Mouse (Mus musculus): ENCODE measurements around the gene Orc1. TPM values are rescaled to one million over a fixed set of nuclear protein-coding genes. Genes with fewer than 3 reads are reported as not detected.

Gene Orc1
- not detected for total RNA-seq (2021)

- intact Hi-C loops (cut with DNase I): loop anchor here (2.0 to 5.0 kb wide), 3 partner anchors 40 to 242 kb away; partner anchors contain the start of gene Cc2d1b
- DNase-seq (ENCODE audit: low spot score in 2 of 2): peak; percentile 95 to 97
Measured at GRCm38 (mm10) chr4:108578840-108579742, at the start of gene Orc1, which contains the start of gene Prpf38a. Gene Orc1 (plus strand): TSS chr4:108579423. Gene Prpf38a (minus strand): TSS chr4:108579336.

GRCm38 (mm10) chr4:108539701-108540100 is 39.5 kb upstream of the Orc1 start:
- no peak for DNase-seq (ENCODE audit: low spot score in 2 of 2)
- intact Hi-C loops (cut with DNase I): no loop called here

GRCm38 (mm10) chr4:108565026-108565425 is 14.2 kb upstream of the Orc1 start:
- intact Hi-C loops (cut with DNase I): no loop called here
- DNase-seq (ENCODE audit: low spot score in 2 of 2): no peak

- no peak for DNase-seq (ENCODE audit: low spot score in 2 of 2)
- intact Hi-C loops (cut with DNase I): no loop called here
Measured at GRCm38 (mm10) chr4:108572644-108573043, 6.6 kb upstream of the Orc1 start.

- DNase-seq (ENCODE audit: low spot score in 2 of 2): no peak
- intact Hi-C loops (cut with DNase I): loop anchor here (2.0 to 5.0 kb wide), 3 partner anchors 39 to 243 kb away; partner anchors contain the start of gene Cc2d1b
Measured at GRCm38 (mm10) chr4:108579743-108580411, 654 bp downstream of the Orc1 start.

GRCm38 (mm10) chr4:108593376-108593775 is 14.2 kb downstream of the Orc1 start:
- intact Hi-C loops (cut with DNase I): no loop called here
- no peak for DNase-seq (ENCODE audit: low spot score in 2 of 2)

GRCm38 (mm10) chr4:108595785-108596184 is 16.6 kb downstream of the Orc1 start:
- intact Hi-C loops (cut with DNase I): no loop called here

GRCm38 (mm10) chr4:108598306-108598705 is 19.1 kb downstream of the Orc1 start:
- intact Hi-C loops (cut with DNase I): no loop called here
- DNase-seq (ENCODE audit: low spot score in 2 of 2): no peak

More at GRCm38 (mm10) chr4:108595785-108596184, 16.6 kb downstream of the Orc1 start:
- DNase-seq (ENCODE audit: low spot score in 2 of 2): no peak

- intact Hi-C loops (cut with DNase I): no loop called here
- DNase-seq (ENCODE audit: low spot score in 2 of 2): no peak
Measured at GRCm38 (mm10) chr4:108601870-108602269, 22.6 kb downstream of the Orc1 start.

- intact Hi-C loops (cut with DNase I): no loop called here
- no peak for DNase-seq (ENCODE audit: low spot score in 2 of 2)
Measured at GRCm38 (mm10) chr4:108608651-108609050, 29.4 kb downstream of the Orc1 start.

GRCm38 (mm10) chr4:108610935-108611334 is 31.7 kb downstream of the Orc1 start:
- DNase-seq (ENCODE audit: low spot score in 2 of 2): no peak
- intact Hi-C loops (cut with DNase I): no loop called here

- intact Hi-C loops (cut with DNase I): loop anchor here (2.0 kb wide), 1 partner anchor 40 kb away; the partner anchor contains the start of genes Orc1 and Prpf38a
Measured at GRCm38 (mm10) chr4:108618586-108618985, 39.4 kb downstream of the Orc1 start.

GRCm38 (mm10) chr4:108619165-108619564 is 39.9 kb downstream of the Orc1 start:
- intact Hi-C loops (cut with DNase I): loop anchor here (2.0 kb wide), 1 partner anchor 40 kb away; the partner anchor contains the start of genes Orc1 and Prpf38a

More at GRCm38 (mm10) chr4:108618586-108618985, 39.4 kb downstream of the Orc1 start:
- no peak for DNase-seq (ENCODE audit: low spot score in 2 of 2)

GRCm38 (mm10) chr4:108619587-108620341 is 40.5 kb downstream of the Orc1 start, which contains the start of gene Cc2d1b:
Gene Cc2d1b (plus strand): TSS chr4:108619940.
- peak; percentile 92 to 96 for DNase-seq (ENCODE audit: low spot score in 2 of 2)
- intact Hi-C loops (cut with DNase I): loop anchor here (2.0 kb wide), 1 partner anchor 41 kb away; the partner anchor contains the start of genes Orc1 and Prpf38a

More at GRCm38 (mm10) chr4:108619165-108619564, 39.9 kb downstream of the Orc1 start:
- no peak for DNase-seq (ENCODE audit: low spot score in 2 of 2)

GRCm38 (mm10) chr4:108620536-108620935 is 41.3 kb downstream of the Orc1 start:
- intact Hi-C loops (cut with DNase I): no loop called here
- no peak for DNase-seq (ENCODE audit: low spot score in 2 of 2)

GRCm38 (mm10) chr4:108621504-108621903 is 42.3 kb downstream of the Orc1 start:
- intact Hi-C loops (cut with DNase I): no loop called here
- DNase-seq (ENCODE audit: low spot score in 2 of 2): no peak

- intact Hi-C loops (cut with DNase I): no loop called here
- no peak for DNase-seq (ENCODE audit: low spot score in 2 of 2)
Measured at GRCm38 (mm10) chr4:108627066-108627465, 47.8 kb downstream of the Orc1 start.

- DNase-seq (ENCODE audit: low spot score in 2 of 2): no peak
Measured at GRCm38 (mm10) chr4:108629363-108629880, 50.2 kb downstream of the Orc1 start.

GRCm38 (mm10) chr4:108630096-108630495 is 50.9 kb downstream of the Orc1 start:
- DNase-seq (ENCODE audit: low spot score in 2 of 2): no peak
- intact Hi-C loops (cut with DNase I): no loop called here

More at GRCm38 (mm10) chr4:108629363-108629880, 50.2 kb downstream of the Orc1 start:
- intact Hi-C loops (cut with DNase I): no loop called here
